Mouse (Mus musculus) midbrain, postnatal 0 days (tissue): Measurements from ENCODE around the gene Chid1. TPM values are rescaled to one million over a fixed set of nuclear protein-coding genes. Genes with fewer than 3 reads are reported as not detected.
A peak's percentile ranks its signal among the peaks of the same experiment; 100 is the strongest.

Source experiments
- ATAC-seq: fragments of 200-750 bp; cut with Nextera tagmentation; 2 replicates; pipeline ENCODE4 v1.8.0; 2017; ENCODE audit warnings: moderate number of reproducible peaks, mild to moderate bottlenecking, moderate TSS enrichment, moderate library complexity; ENCODE audit not compliant: low FRiP score
- DNase-seq: peaks from one replicate; pipeline ENCODE4 v3.0.0-alpha.2; 2015; ENCODE audit warnings: low spot score
- H3K27ac ChIP-seq: fragments of 300-500 bp; sonication (generic); 2 replicates; pipeline ENCODE4 v1.5.1; 2014; ENCODE audit warnings: low read depth, mild to moderate bottlenecking, low read length, mixed read lengths
- H3K27me3 ChIP-seq: fragments of 300-500 bp; sonication (generic); 2 replicates; pipeline ENCODE4 v1.6.1; 2014; ENCODE audit warnings: low read length, control low read depth, mixed read lengths; ENCODE audit not compliant: insufficient read depth
- H3K36me3 ChIP-seq: fragments of 300-500 bp; sonication (generic); 2 replicates; pipeline ENCODE4 v1.6.1; 2014; ENCODE audit warnings: low read length, control low read depth, mixed read lengths; ENCODE audit not compliant: insufficient read depth
- H3K4me1 ChIP-seq: fragments of 300-500 bp; sonication (generic); 2 replicates; pipeline ENCODE4 v1.6.1; 2014; ENCODE audit warnings: mild to moderate bottlenecking, control low read depth, antibody characterized with exemption, low read length, mixed read lengths; ENCODE audit not compliant: insufficient read depth
- H3K4me2 ChIP-seq: fragments of 300-500 bp; sonication (generic); 2 replicates; pipeline ENCODE4 v1.6.1; 2014; ENCODE audit warnings: low read depth, mild to moderate bottlenecking, low read length, mixed read lengths; ENCODE audit not compliant: poor library complexity, severe bottlenecking
- H3K4me3 ChIP-seq: fragments of 300-500 bp; sonication (generic); 2 replicates; pipeline ENCODE4 v1.5.1; 2014; ENCODE audit warnings: low read depth, mild to moderate bottlenecking, low read length, moderate library complexity
- H3K9ac ChIP-seq: fragments of 300-500 bp; sonication (generic); replicated peaks from 2 replicates; pipeline ENCODE4 v1.6.1; 2014; ENCODE audit warnings: mild to moderate bottlenecking, low read length, moderate library complexity, mixed read lengths; ENCODE audit not compliant: poor library complexity, severe bottlenecking
- H3K9me3 ChIP-seq: fragments of 300-500 bp; sonication (generic); 2 replicates; pipeline ENCODE4 v1.6.1; 2016; ENCODE audit warnings: low read length, control low read depth
- CTCF ChIP-seq: IDR thresholded peaks from 2 replicates; pipeline ENCODE4 v1.5.1; 2016; ENCODE audit warnings: antibody characterized with exemption, mild to moderate bottlenecking
- WGBS: fragments of 180-500 bp; shearing (Covaris S2); extraction: QIAGEN DNeasy Blood & Tissue Kit; methylation state at CpG from one replicate; pipeline ENCODE4 v1.1.7; 2014; 5-methylcytosine and 5-hydroxymethylcytosine counted together
- polyA plus RNA-seq: library from polyadenylated mRNA; unstranded; fragments of >200 nt; fragmentation: Nextera tagmentation; extraction: Ambion mirVana; gene quantifications from 2 replicates; pipeline ENCODE4 v1.2.1, GENCODE M21; 2015
- total RNA-seq: library from RNA; depleted of rRNA; stranded (reverse); fragments of >200 nt; gene quantifications from 2 replicates; pipeline ENCODE4 v1.2.3, GENCODE M21; 2014

Chid1 gene
- total and polyA plus RNA-seq, 2 experiments from 2014 or later, result 35.4 to 47.5 TPM

GRCm38 (mm10) chr7:141481498-141482401 is 57.9 kb downstream of the Chid1 start:
- ATAC-seq, result peak; percentile 56
- Histone ChIP-seq H3K4me2 (peak overlapping the region; percentile 83), H3K9me3 (no peaks in the 10 kb centered on the region), H3K36me3 (no peaks in the 10 kb centered on the region), H3K9ac (peak overlapping the region; percentile 79), H3K4me1 (peaks cover 15% of the 10 kb centered on the region; the same call in 1 of the 2 replicates), H3K27me3 (peaks cover 4% of the 10 kb centered on the region; the same call in 1 of the 2 replicates), H3K27ac (peak overlapping the region; percentile 81), H3K4me3 (peak overlapping the region; percentile 69)
- TF ChIP-seq CTCF, result peak; percentile 65
- WGBS, result 1% methylated on average over 78 of the region's 81 CpGs
- peak; percentile 74 for DNase-seq

- Histone ChIP-seq H3K4me3 (peak overlapping the region; percentile 69), H3K9me3 (no peaks in the 10 kb centered on the region), H3K4me2 (peak overlapping the region; percentile 83), H3K27ac (peak overlapping the region; percentile 81), H3K4me1 (peaks cover 15% of the 10 kb centered on the region; the same call in 1 of the 2 replicates), H3K27me3 (peaks cover 8% of the 10 kb centered on the region), H3K36me3 (no peaks in the 10 kb centered on the region), H3K9ac (0 out of 2 replicates have a peak overlapping the region, but pooled peaks have one; percentile 37)
- peak; percentile 91 for DNase-seq
- ATAC-seq, result peak; percentile 48
- peak; percentile 94 for TF ChIP-seq CTCF
- 6% methylated on average over 10 of the region's 10 CpGs for WGBS
Observed at GRCm38 (mm10) chr7:141480842-141481497, 58.7 kb downstream of the Chid1 start.

DNA sequence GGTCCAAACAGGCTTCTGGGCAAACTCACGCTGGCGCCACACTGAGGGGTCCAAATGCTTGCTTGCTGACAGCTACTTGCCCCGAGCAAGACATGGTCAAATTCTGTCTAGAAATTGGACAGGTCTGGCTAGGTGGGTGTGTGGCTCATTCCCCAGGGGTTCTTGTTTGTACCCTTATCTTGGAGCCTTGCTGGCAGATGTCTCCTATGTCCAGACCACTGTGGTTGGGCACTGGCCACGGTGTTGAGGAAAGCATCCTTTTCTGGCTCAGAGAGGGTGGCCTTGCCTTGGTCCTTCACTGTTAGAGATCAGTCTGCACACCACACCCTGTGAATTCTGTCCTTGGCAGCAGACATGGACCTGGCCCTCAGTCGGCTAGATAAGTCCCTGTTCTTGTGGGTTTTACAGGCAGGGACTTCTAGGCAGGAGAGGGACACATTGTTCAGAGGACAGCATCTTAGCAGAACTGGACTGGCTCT is 61.3 kb downstream of the Chid1 start:
- Histone ChIP-seq H3K9ac (no peak overlapping the region), H3K9me3 (no peaks in the 10 kb centered on the region), H3K36me3 (no peaks in the 10 kb centered on the region), H3K27ac (no peak overlapping the region), H3K4me1 (peaks cover 16% of the 10 kb centered on the region), H3K27me3 (peaks cover 12% of the 10 kb centered on the region), H3K4me2 (no peak overlapping the region), H3K4me3 (no peak overlapping the region)
- TF ChIP-seq CTCF, result no peak
- 70% methylated on average over 5 of the region's 5 CpGs for WGBS
- ATAC-seq (no peak), DNase-seq (no peak)

- Histone ChIP-seq H3K4me2 (no peak overlapping the region), H3K4me1 (peaks cover 10% of the 10 kb centered on the region), H3K4me3 (no peak overlapping the region), H3K9me3 (no peaks in the 10 kb centered on the region), H3K36me3 (peaks cover 1% of the 10 kb centered on the region), H3K27me3 (peaks cover 12% of the 10 kb centered on the region), H3K27ac (no peak overlapping the region), H3K9ac (no peak overlapping the region)
- WGBS, result 75% methylated on average over 4 of the region's 4 CpGs
- no peak for ATAC-seq
- DNase-seq, result no peak
- no peak for TF ChIP-seq CTCF
Observed at GRCm38 (mm10) chr7:141477578-141478269, 61.9 kb downstream of the Chid1 start.

DNA sequence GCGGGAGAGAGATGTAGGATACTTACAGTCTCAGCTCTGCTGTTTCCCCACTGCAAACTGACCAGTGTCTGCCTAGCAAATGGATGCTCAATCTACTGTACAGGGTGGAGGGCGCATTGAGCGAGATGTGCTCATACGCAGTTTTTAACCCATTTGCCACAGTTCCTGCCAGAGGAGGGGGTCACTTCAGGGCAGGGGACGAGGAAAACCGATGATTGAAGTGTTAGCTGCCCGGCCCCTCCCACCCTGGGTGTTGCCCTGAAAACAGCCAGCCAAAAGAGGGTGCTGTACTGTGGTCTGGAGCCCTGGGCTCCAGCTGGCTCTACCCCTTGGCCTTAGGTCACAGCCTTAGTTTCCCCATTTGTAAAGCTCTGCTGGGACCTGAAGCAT is 62.7 kb downstream of the Chid1 start:
- Histone ChIP-seq H3K4me3 (no peak overlapping the region), H3K36me3 (peaks cover 5% of the 10 kb centered on the region), H3K27me3 (peaks cover 12% of the 10 kb centered on the region), H3K4me2 (peak overlapping the region; percentile 93; the same call in 1 of the 2 replicates), H3K9me3 (no peaks in the 10 kb centered on the region), H3K9ac (no peak overlapping the region), H3K27ac (no peak overlapping the region), H3K4me1 (peaks cover 10% of the 10 kb centered on the region)
- DNase-seq, result no peak
- WGBS, result 18% methylated on average over 7 of the region's 7 CpGs
- ATAC-seq, result no peak
- TF ChIP-seq CTCF, result peak; percentile 19
